Mouse (Mus musculus): ENCODE data around the gene Acbd5. TPM values are rescaled to one million over a fixed set of nuclear protein-coding genes. Genes with fewer than 3 reads are reported as not detected.

Gene Acbd5
- polyA plus RNA-seq, 1 experiment, result 49.1 TPM

DNA sequence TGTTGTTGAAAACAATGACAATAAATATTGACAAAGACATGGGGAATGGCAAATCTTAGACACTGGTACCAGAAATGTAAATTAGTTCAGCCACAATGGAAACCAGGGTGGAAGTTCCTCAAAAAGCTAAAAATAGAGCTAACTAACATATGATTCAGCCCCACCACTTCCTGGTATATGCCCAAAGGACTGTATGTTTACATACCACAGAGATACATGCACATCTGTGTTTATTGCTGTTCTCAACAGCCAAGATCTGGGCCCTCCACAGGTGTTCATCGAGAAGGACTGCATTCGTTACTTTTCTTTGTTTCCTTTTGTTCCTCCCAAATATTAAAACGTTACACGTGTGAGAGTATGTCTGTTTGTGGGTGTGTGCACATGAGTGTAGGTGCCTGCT, 26.5 kb upstream of the Acbd5 start:
- TF ChIP-seq POLR2A (IDR thresholded peaks at IDR 0.05; ENCODE audit: borderline replicate concordance, insufficient read depth, low read length), result no peak
- TF ChIP-seq CTCF (IDR thresholded peaks at IDR 0.05; ENCODE audit: borderline replicate concordance, insufficient read depth, low read depth, low read length), result no peak
- no peak for DNase-seq
- Histone ChIP-seq H3K27me3 (ENCODE audit: control insufficient read depth, insufficient read depth, low read length) (no peaks in the 10 kb centered on the region), H3K27ac (ENCODE audit: insufficient read depth, low read length) (no peak overlapping the region), H3K4me3 (replicated peaks; ENCODE audit: insufficient read depth, low read depth, low read length) (no peak overlapping the region), H3K4me1 (ENCODE audit: control insufficient read depth, insufficient read depth, low read length) (peaks cover 2% of the 10 kb centered on the region; the same call in 1 of the 2 replicates)
- WGBS, result 79% methylated on average over 4 of the region's 4 CpGs

DNA sequence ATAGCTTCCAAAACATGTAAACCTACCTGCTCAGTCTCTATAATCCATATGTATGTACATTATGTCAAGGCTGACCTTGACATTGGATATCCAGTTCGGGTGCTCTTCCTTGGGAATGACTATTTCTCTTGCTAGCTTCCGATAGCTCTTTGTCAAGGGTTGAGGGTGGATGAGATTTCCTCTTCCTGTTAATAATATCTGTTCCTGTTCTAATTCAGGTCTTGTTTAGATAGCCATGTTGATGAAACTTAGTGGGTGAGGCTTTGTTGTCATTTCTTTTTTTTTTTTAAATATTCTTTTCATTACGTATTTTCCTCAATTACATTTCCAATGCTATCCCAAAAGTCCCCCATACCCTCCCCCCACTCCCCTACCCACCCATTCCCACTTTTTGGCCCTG, 25.8 kb upstream of the Acbd5 start:
- Histone ChIP-seq H3K4me1 (ENCODE audit: control insufficient read depth, insufficient read depth, low read length) (peaks cover 2% of the 10 kb centered on the region; the same call in 1 of the 2 replicates), H3K4me3 (replicated peaks; ENCODE audit: insufficient read depth, low read depth, low read length) (no peak overlapping the region), H3K27ac (ENCODE audit: insufficient read depth, low read length) (no peak overlapping the region), H3K27me3 (ENCODE audit: control insufficient read depth, insufficient read depth, low read length) (no peaks in the 10 kb centered on the region)
- TF ChIP-seq POLR2A (IDR thresholded peaks at IDR 0.05; ENCODE audit: borderline replicate concordance, insufficient read depth, low read length) (no peak), CTCF (IDR thresholded peaks at IDR 0.05; ENCODE audit: borderline replicate concordance, insufficient read depth, low read depth, low read length) (no peak)
- DNase-seq, result no peak
- 95% methylated on average over 3 of the region's 3 CpGs for whole genome bisulfite sequencing

DNA sequence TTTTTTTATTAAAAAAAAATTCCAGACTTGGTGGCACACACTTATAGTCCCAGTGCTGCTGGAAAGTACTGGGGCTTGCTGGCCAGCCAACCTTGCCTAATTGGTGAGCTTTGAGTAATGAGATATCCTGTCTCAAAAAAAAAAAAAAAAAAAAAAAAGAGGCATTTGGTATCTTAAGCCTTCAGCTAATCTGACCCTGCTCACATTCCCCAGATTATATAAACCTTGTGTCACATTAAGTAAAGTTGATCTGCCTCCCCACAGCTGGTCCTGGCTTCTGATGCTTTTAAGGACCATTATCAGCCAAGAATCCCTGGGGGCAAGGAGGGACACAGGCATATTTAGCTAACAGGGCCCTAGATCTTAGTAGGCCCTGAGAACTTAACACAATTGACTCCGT, 22.3 kb upstream of the Acbd5 start:
- Histone ChIP-seq H3K4me3 (replicated peaks; ENCODE audit: insufficient read depth, low read depth, low read length) (no peak overlapping the region), H3K27ac (ENCODE audit: insufficient read depth, low read length) (no peak overlapping the region)
- TF ChIP-seq CTCF (IDR thresholded peaks at IDR 0.05; ENCODE audit: borderline replicate concordance, insufficient read depth, low read depth, low read length) (no peak), POLR2A (IDR thresholded peaks at IDR 0.05; ENCODE audit: borderline replicate concordance, insufficient read depth, low read length) (no peak)

DNA sequence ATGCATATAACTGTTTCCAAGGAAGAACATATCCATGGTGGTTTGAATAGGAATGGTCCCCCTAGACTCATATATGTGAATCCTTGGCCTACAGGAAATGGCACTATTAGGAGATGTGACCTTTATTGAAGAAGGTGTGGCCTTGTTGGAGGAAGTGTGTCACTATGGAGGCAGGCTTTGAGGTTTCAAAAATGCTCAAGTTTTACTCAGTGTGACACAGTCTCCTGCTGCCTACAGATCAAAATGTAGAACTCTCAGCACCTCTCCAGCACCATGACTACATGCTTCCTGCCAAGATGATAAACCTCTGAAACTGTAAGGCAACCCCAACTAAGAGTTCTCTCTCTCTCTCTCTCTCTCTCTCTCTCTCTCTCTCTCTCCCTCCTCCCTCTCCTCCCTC, 20.0 kb upstream of the Acbd5 start:
- no peak for TF ChIP-seq POLR2A (IDR thresholded peaks at IDR 0.05; ENCODE audit: borderline replicate concordance, insufficient read depth, low read length)
- TF ChIP-seq CTCF (IDR thresholded peaks at IDR 0.05; ENCODE audit: borderline replicate concordance, insufficient read depth, low read depth, low read length), result no peak
- no peak for DNase-seq
- Histone ChIP-seq H3K27me3 (ENCODE audit: control insufficient read depth, insufficient read depth, low read length) (no peaks in the 10 kb centered on the region), H3K27ac (ENCODE audit: insufficient read depth, low read length) (no peak overlapping the region), H3K4me1 (ENCODE audit: control insufficient read depth, insufficient read depth, low read length) (no peaks in the 10 kb centered on the region), H3K4me3 (replicated peaks; ENCODE audit: insufficient read depth, low read depth, low read length) (no peak overlapping the region)

More for the DNA sequence above, 22.3 kb upstream of the Acbd5 start:
- 38% methylated on average over 1 of the region's 1 CpGs for WGBS
- H3K4me1 ChIP-seq (ENCODE audit: control insufficient read depth, insufficient read depth, low read length), result no peaks in the 10 kb centered on the region
- no peaks in the 10 kb centered on the region for H3K27me3 ChIP-seq (ENCODE audit: control insufficient read depth, insufficient read depth, low read length)
- DNase-seq, result no peak

- TF ChIP-seq CTCF (IDR thresholded peaks at IDR 0.05; ENCODE audit: borderline replicate concordance, insufficient read depth, low read depth, low read length) (no peak), POLR2A (IDR thresholded peaks at IDR 0.05; ENCODE audit: borderline replicate concordance, insufficient read depth, low read length) (no peak)
- DNase-seq, result no peak
- no peaks in the 10 kb centered on the region; the same call in 1 of the 2 replicates for H3K27me3 ChIP-seq (ENCODE audit: control insufficient read depth, insufficient read depth, low read length)
- H3K27ac ChIP-seq (ENCODE audit: insufficient read depth, low read length), result no peak overlapping the region
- WGBS, result 54% methylated on average over 2 of the region's 2 CpGs
- no peaks in the 10 kb centered on the region for H3K4me1 ChIP-seq (ENCODE audit: control insufficient read depth, insufficient read depth, low read length)
- H3K4me3 ChIP-seq (replicated peaks; ENCODE audit: insufficient read depth, low read depth, low read length), result no peak overlapping the region
Measured at GRCm38 (mm10) chr2:23051890-23052289, 16.1 kb upstream of the Acbd5 start.

DNA sequence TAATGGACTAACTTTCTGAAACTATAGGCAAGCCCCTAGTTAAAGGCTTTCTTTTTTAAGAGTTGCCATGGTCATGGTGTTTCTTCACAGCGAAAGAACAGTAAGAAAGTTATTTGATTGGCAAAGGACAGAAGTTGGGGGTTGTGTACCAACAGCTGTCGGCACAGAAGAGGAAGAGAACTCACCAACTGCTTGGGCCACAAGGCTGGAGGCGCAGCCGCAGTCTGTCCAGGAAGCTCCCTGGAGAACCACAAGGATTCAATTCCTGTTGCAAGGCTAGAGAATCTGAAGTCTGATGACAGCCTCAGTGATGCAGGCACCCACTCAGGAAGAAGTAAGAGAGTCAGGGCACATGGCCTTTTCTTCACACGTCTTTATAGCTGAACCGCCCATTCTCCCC, 15.4 kb upstream of the Acbd5 start:
- no peak overlapping the region for H3K4me3 ChIP-seq (replicated peaks; ENCODE audit: insufficient read depth, low read depth, low read length)
- WGBS, result 73% methylated on average over 6 of the region's 6 CpGs
- DNase-seq, result no peak
- TF ChIP-seq POLR2A (IDR thresholded peaks at IDR 0.05; ENCODE audit: borderline replicate concordance, insufficient read depth, low read length), result no peak
- TF ChIP-seq CTCF (IDR thresholded peaks at IDR 0.05; ENCODE audit: borderline replicate concordance, insufficient read depth, low read depth, low read length), result no peak
- H3K4me1 ChIP-seq (ENCODE audit: control insufficient read depth, insufficient read depth, low read length), result no peaks in the 10 kb centered on the region
- no peak overlapping the region for H3K27ac ChIP-seq (ENCODE audit: insufficient read depth, low read length)
- H3K27me3 ChIP-seq (ENCODE audit: control insufficient read depth, insufficient read depth, low read length), result no peaks in the 10 kb centered on the region; the same call in 1 of the 2 replicates

DNA sequence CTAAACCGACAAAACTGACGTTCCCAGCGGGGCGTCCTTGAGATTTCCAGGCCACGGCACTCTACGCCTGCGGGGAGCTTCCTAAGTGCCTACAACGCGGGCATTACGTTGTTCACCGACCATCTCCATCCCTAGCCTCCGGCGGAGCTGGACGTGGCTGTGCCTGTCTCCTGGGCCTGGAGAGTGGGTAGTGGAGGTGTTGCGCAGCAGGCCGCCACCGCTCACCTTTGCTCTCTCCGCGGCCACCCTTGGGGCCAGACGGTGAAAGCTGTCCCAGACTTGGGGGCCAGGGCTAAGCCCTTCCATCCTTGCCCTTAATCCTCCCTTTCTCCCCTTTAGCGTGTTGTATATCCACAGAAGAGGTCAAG, 387 bp downstream of the Acbd5 start:
- TF ChIP-seq POLR2A (IDR thresholded peaks at IDR 0.05; ENCODE audit: borderline replicate concordance, insufficient read depth, low read length) (no peak), CTCF (IDR thresholded peaks at IDR 0.05; ENCODE audit: borderline replicate concordance, insufficient read depth, low read depth, low read length) (no peak)
- Histone ChIP-seq H3K4me3 (replicated peaks; ENCODE audit: insufficient read depth, low read depth, low read length) (peak overlapping the region; percentile 89), H3K27me3 (ENCODE audit: control insufficient read depth, insufficient read depth, low read length) (no peaks in the 10 kb centered on the region), H3K27ac (ENCODE audit: insufficient read depth, low read length) (peak overlapping the region; percentile 91), H3K4me1 (ENCODE audit: control insufficient read depth, insufficient read depth, low read length) (no peaks in the 10 kb centered on the region)
- DNase-seq, result no peak
- WGBS, result under 1% methylated on average over 21 of the region's 21 CpGs

DNA sequence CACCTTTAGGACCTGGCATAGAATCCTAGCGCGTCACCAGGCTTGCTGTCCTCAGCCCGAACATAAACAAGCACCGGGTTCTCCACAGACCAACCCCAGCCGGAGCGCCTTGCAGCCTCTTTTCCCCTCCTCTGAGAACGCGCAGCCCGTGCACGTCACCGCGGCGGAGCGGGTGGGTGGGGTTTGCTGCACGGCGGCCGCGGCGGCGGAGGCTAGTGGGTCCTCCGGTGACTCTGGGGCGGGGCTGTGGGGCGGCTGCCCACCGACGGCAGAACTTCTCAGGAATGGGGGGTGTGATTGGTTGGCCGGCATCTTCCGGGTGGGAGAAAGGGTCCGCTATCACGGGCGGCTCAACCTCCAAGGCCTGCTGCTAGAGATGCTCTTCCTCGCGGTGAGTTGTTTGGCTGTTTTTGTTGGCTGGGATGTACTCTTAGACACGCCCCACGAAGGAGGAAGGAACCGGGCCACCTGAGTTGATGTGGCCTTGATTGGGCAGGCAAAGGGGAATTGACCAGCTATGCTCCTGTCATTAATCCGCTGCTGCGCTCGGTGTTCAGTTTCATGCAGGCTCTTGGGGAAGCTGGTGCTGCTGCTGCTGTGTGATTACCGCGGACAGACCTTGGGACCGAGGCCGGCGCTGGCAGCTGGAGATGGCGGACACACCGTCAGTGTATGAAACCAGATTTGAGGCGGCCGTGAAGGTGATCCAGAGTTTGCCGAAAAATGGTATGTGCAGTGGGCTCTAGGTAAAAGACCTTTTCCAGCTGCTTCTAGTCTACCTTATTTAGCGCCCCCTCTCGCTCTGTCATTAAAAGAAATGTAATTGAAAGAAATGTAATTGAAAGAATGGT, 1.2 kb downstream of the Acbd5 start:
- TF ChIP-seq CTCF (IDR thresholded peaks at IDR 0.05; ENCODE audit: borderline replicate concordance, insufficient read depth, low read depth, low read length), result no peak
- TF ChIP-seq POLR2A (IDR thresholded peaks at IDR 0.05; ENCODE audit: borderline replicate concordance, insufficient read depth, low read length), result peak; percentile 95
- WGBS, result under 1% methylated on average over 50 of the region's 50 CpGs
- Histone ChIP-seq H3K27ac (ENCODE audit: insufficient read depth, low read length) (peak overlapping the region; percentile 91), H3K4me3 (replicated peaks; ENCODE audit: insufficient read depth, low read depth, low read length) (peak overlapping the region; percentile 89), H3K27me3 (ENCODE audit: control insufficient read depth, insufficient read depth, low read length) (no peaks in the 10 kb centered on the region), H3K4me1 (ENCODE audit: control insufficient read depth, insufficient read depth, low read length) (no peaks in the 10 kb centered on the region)
- peak; percentile 95 to 96 for DNase-seq
